Mouse (Mus musculus) E14TG2a.4 (cell line): ENCODE data around the gene Dgcr8.

Experiments
- CTCF ChIP-seq: conservative IDR thresholded peaks from 2 replicates; pipeline ENCODE4 v1.5.1; 2014; ENCODE audit warnings: low read length
- NANOG ChIP-seq: IDR thresholded peaks from 2 replicates; pipeline ENCODE4 v1.6.1; 2014; ENCODE audit warnings: borderline replicate concordance, low read length, mixed read lengths
- POU5F1 ChIP-seq: IDR thresholded peaks from 2 replicates; pipeline ENCODE4 v1.6.1; 2014; ENCODE audit warnings: low read length, borderline replicate concordance

- TF ChIP-seq CTCF (no peak), NANOG (no peak), POU5F1 (no peak)
Observed at GRCm38 (mm10) chr16:18308159-18308558, 19.1 kb upstream of the Dgcr8 start.
